Mouse (Mus musculus): ENCODE measurements around the gene Etl4.
"Not testable (repeated sequence)": the region's sequence is repeated elsewhere in the genome, so short reads cannot be mapped to it uniquely, and the experiment has no call there.

Etl4 gene

GRCm38 (mm10) chr2:20654058-20654457, 744.5 kb downstream of the Etl4 start:
- DNase-seq (ENCODE audit: low spot score in 2 of 2), result no peak

- no peak for DNase-seq (ENCODE audit: low spot score in 2 of 2)
Measured at GRCm38 (mm10) chr2:20654598-20655340, 745.2 kb downstream of the Etl4 start.

- DNase-seq (ENCODE audit: low spot score in 2 of 2), result no peak
Measured at GRCm38 (mm10) chr2:20655341-20655612, 745.7 kb downstream of the Etl4 start.

- no peak for DNase-seq (ENCODE audit: low spot score in 2 of 2)
Measured at GRCm38 (mm10) chr2:20657856-20658255, 748.3 kb downstream of the Etl4 start.

GRCm38 (mm10) chr2:20661841-20662240, 752.3 kb downstream of the Etl4 start:
- no peak for DNase-seq (ENCODE audit: low spot score in 2 of 2)

- DNase-seq (ENCODE audit: low spot score in 2 of 2), result no peak
Measured at GRCm38 (mm10) chr2:20662696-20663095, 753.1 kb downstream of the Etl4 start.

GRCm38 (mm10) chr2:20665309-20665971, 755.9 kb downstream of the Etl4 start:
- no peak for DNase-seq (ENCODE audit: low spot score in 2 of 2)

GRCm38 (mm10) chr2:20666051-20666478, 756.5 kb downstream of the Etl4 start:
- no peak for DNase-seq (ENCODE audit: low spot score in 2 of 2)

GRCm38 (mm10) chr2:20667876-20668275, 758.3 kb downstream of the Etl4 start:
- DNase-seq (ENCODE audit: low spot score in 2 of 2), result no peak

GRCm38 (mm10) chr2:20668276-20669030, 758.9 kb downstream of the Etl4 start:
- DNase-seq (ENCODE audit: low spot score in 2 of 2), result not testable (repeated sequence)

- DNase-seq (ENCODE audit: low spot score in 2 of 2), result no peak
Measured at GRCm38 (mm10) chr2:20669367-20669766, 759.8 kb downstream of the Etl4 start.

- no peak for DNase-seq (ENCODE audit: low spot score in 2 of 2)
Measured at GRCm38 (mm10) chr2:20671546-20672255, 762.1 kb downstream of the Etl4 start.

GRCm38 (mm10) chr2:20672281-20672680, 762.7 kb downstream of the Etl4 start:
- DNase-seq (ENCODE audit: low spot score in 2 of 2), result no peak

- no peak for DNase-seq (ENCODE audit: low spot score in 2 of 2)
Measured at GRCm38 (mm10) chr2:20672803-20673603, 763.4 kb downstream of the Etl4 start.

GRCm38 (mm10) chr2:20676379-20676778, 766.8 kb downstream of the Etl4 start:
- DNase-seq (ENCODE audit: low spot score in 2 of 2), result no peak

GRCm38 (mm10) chr2:20678793-20679192, 769.2 kb downstream of the Etl4 start:
- DNase-seq (ENCODE audit: low spot score in 2 of 2), result no peak

- not testable (repeated sequence) for DNase-seq (ENCODE audit: low spot score in 2 of 2)
Measured at GRCm38 (mm10) chr2:20682203-20682602, 772.6 kb downstream of the Etl4 start.

GRCm38 (mm10) chr2:20689389-20689788, 779.8 kb downstream of the Etl4 start:
- no peak for DNase-seq (ENCODE audit: low spot score in 2 of 2)

GRCm38 (mm10) chr2:20692898-20693297, 783.3 kb downstream of the Etl4 start:
- DNase-seq (ENCODE audit: low spot score in 2 of 2), result no peak

- DNase-seq (ENCODE audit: low spot score in 2 of 2), result no peak
Measured at GRCm38 (mm10) chr2:20693772-20694171, 784.2 kb downstream of the Etl4 start.

GRCm38 (mm10) chr2:20697719-20698118, 788.1 kb downstream of the Etl4 start:
- no peak for DNase-seq (ENCODE audit: low spot score in 2 of 2)

Data from spleen, postnatal 36 days (tissue).